ENCODE assay signal across 24 mouse cellular contexts in genomic region chr17:56995046-56995445, GRCm38 (mm10). TPM values are rescaled to one million over a fixed set of nuclear protein-coding genes. Genes with fewer than 3 reads are reported as not detected.
"Had no signal": no experiment of that assay in that cellular context is flagged by ENCODE, and none has a peak within 500 bp of the region (broad histone marks: within the 10 kb centered on the region; RNA-seq: fewer than 3 reads in every experiment).

No protein-coding gene starts in this region.

- H3K9me3 ChIP-seq: lung, embryonic 15.5 days; megakaryocyte, embryonic 14.5 days; midbrain, embryonic 13.5 days; midbrain, embryonic 15.5 days; neural tube, embryonic 12.5 days had no signal

- H3K9ac ChIP-seq: liver, postnatal 0 days; lung, embryonic 15.5 days; midbrain, embryonic 13.5 days; midbrain, embryonic 15.5 days; neural tube, embryonic 12.5 days had no signal

- H3K4me3 ChIP-seq: lung, embryonic 15.5 days; megakaryocyte, embryonic 14.5 days; midbrain, embryonic 13.5 days; midbrain, embryonic 15.5 days; neural tube, embryonic 12.5 days had no signal

- H3K27ac ChIP-seq: lung, embryonic 15.5 days; macrophage; midbrain, embryonic 13.5 days; midbrain, embryonic 15.5 days; neural tube, embryonic 12.5 days had no signal

- H3K27me3 ChIP-seq: lung, embryonic 15.5 days; megakaryocyte, embryonic 14.5 days; midbrain, embryonic 13.5 days; midbrain, embryonic 15.5 days; neural tube, embryonic 12.5 days had no signal

- DNase-seq: liver, postnatal 0 days; lung, adult 2 months; lung, postnatal 14 days; lung, postnatal 36 days; right cerebral cortex, postnatal 14 days; thymus, adult 18-20 months; thymus, postnatal 14 days; thymus, postnatal 36 days had no signal

RNA-seq across cellular contexts. Expression of gene Pspn, which starts 4.8 kb away (rescaled TPM):
- total RNA-seq: megakaryocyte progenitor cell, adult 5-6 weeks; midbrain, postnatal 0 days; monocyte, adult 5-6 weeks; neutrophil, adult 5-6 weeks had no signal
- polyA plus RNA-seq: liver, postnatal 0 days; lung, adult 2 months; lung, embryonic 15.5 days; macrophage; midbrain, embryonic 13.5 days; neural tube, embryonic 12.5 days; neural tube, embryonic 14.5 days; stomach, embryonic 16.5 days had no signal

RNA-seq across cellular contexts. Expression of gene Acer1, which starts 13.1 kb away (rescaled TPM):
- total RNA-seq: megakaryocyte progenitor cell, adult 5-6 weeks; midbrain, postnatal 0 days; monocyte, adult 5-6 weeks; neutrophil, adult 5-6 weeks had no signal
- polyA plus RNA-seq: liver, postnatal 0 days; lung, embryonic 15.5 days; lung, postnatal 0 days; macrophage; midbrain, embryonic 11.5 days; midbrain, embryonic 13.5 days; midbrain, embryonic 15.5 days; midbrain, postnatal 0 days; neural tube, embryonic 12.5 days; neural tube, embryonic 14.5 days; stomach, embryonic 14.5 days; thymus, postnatal 0 days had no signal
